Mouse (Mus musculus) liver, embryonic 13.5 days (tissue): ENCODE data around the gene Mr1. TPM values are rescaled to one million over a fixed set of nuclear protein-coding genes. Genes with fewer than 3 reads are reported as not detected.

Experiments
- ATAC-seq: fragments of 200-750 bp; cut with Nextera tagmentation; 2 replicates; pipeline ENCODE4 v1.8.0; 2017; ENCODE audit warnings: low read depth, mild to moderate bottlenecking, moderate number of reproducible peaks, moderate library complexity
- DNase-seq: peaks from one replicate; pipeline ENCODE4 v3.0.0; 2022
- H3K27ac ChIP-seq: fragments of 300-500 bp; sonication (generic); 2 replicates; pipeline ENCODE4 v1.5.1; 2015; ENCODE audit warnings: moderate library complexity, mild to moderate bottlenecking, inconsistent platforms
- H3K27me3 ChIP-seq: fragments of 300-500 bp; sonication (generic); 2 replicates; pipeline ENCODE4 v1.6.1; 2015; ENCODE audit warnings: mild to moderate bottlenecking, inconsistent platforms
- H3K36me3 ChIP-seq: fragments of 300-500 bp; sonication (generic); 2 replicates; pipeline ENCODE4 v1.6.1; 2015; ENCODE audit warnings: mild to moderate bottlenecking, inconsistent platforms
- H3K4me1 ChIP-seq: fragments of 300-500 bp; sonication (generic); replicated peaks from 2 replicates; pipeline ENCODE4 v1.6.1; 2015; ENCODE audit warnings: inconsistent platforms
- H3K4me2 ChIP-seq: fragments of 300-500 bp; sonication (generic); 2 replicates; pipeline ENCODE4 v1.6.1; 2015; ENCODE audit warnings: inconsistent platforms, mild to moderate bottlenecking, moderate library complexity
- H3K4me3 ChIP-seq: fragments of 300-500 bp; sonication (generic); replicated peaks from 2 replicates; pipeline ENCODE4 v1.5.1; 2015; ENCODE audit warnings: mild to moderate bottlenecking, inconsistent platforms
- H3K9ac ChIP-seq: fragments of 300-500 bp; sonication (generic); 2 replicates; pipeline ENCODE4 v1.6.1; 2015; ENCODE audit warnings: mild to moderate bottlenecking, inconsistent platforms
- H3K9me3 ChIP-seq: fragments of 300-500 bp; sonication (generic); replicated peaks from 2 replicates; pipeline ENCODE4 v1.6.1; 2016; ENCODE audit warnings: inconsistent platforms
- WGBS: fragments of 180-500 bp; shearing (Covaris S2); methylation state at CpG from one replicate; pipeline ENCODE4 v1.1.7; 2015; ENCODE audit not compliant: insufficient replicate concordance; 5-methylcytosine and 5-hydroxymethylcytosine counted together
- polyA plus RNA-seq: library from polyadenylated mRNA; unstranded; fragments of >200 nt; fragmentation: Nextera tagmentation; extraction: Ambion mirVana; gene quantifications from 2 replicates; pipeline ENCODE4 v1.2.1, GENCODE M21; 2015

Mr1 gene
- polyA plus RNA-seq, 1 experiment from 2014 or later: 0.37 TPM

GRCm38 (mm10) chr1:155093145-155093791 lies 53.3 kb downstream of the Mr1 start:
- peaks cover 56% of the 10 kb centered on the region for H3K4me1 ChIP-seq
- no peak overlapping the region for H3K4me2 ChIP-seq
- 0 out of 2 replicates have a peak, but pooled peaks cover 5% of the 10 kb centered on the region for H3K27me3 ChIP-seq
- no peaks in the 10 kb centered on the region for H3K36me3 ChIP-seq
- no peak overlapping the region for H3K4me3 ChIP-seq
- 70% methylated on average over 4 of the region's 4 CpGs for WGBS
- DNase-seq (no peak), ATAC-seq (no peak)
- H3K27ac ChIP-seq: no peak overlapping the region
- no peak overlapping the region for H3K9ac ChIP-seq
- no peaks in the 10 kb centered on the region for H3K9me3 ChIP-seq

- DNase-seq (no peak), ATAC-seq (no peak)
- H3K4me1 ChIP-seq: peaks cover 55% of the 10 kb centered on the region
- 0 out of 2 replicates have a peak, but pooled peaks cover 5% of the 10 kb centered on the region for H3K27me3 ChIP-seq
- H3K27ac ChIP-seq: no peak overlapping the region
- H3K9me3 ChIP-seq: no peaks in the 10 kb centered on the region
- H3K4me2 ChIP-seq: no peak overlapping the region
- H3K4me3 ChIP-seq: no peak overlapping the region
- no peaks in the 10 kb centered on the region for H3K36me3 ChIP-seq
- no peak overlapping the region for H3K9ac ChIP-seq
- 46% methylated on average over 14 of the region's 14 CpGs for WGBS
Measured at GRCm38 (mm10) chr1:155091842-155092800, 54.5 kb downstream of the Mr1 start.

GRCm38 (mm10) chr1:155091374-155091841 lies 55.2 kb downstream of the Mr1 start:
- no peak overlapping the region for H3K9ac ChIP-seq
- peaks cover 55% of the 10 kb centered on the region for H3K4me1 ChIP-seq

DNA sequence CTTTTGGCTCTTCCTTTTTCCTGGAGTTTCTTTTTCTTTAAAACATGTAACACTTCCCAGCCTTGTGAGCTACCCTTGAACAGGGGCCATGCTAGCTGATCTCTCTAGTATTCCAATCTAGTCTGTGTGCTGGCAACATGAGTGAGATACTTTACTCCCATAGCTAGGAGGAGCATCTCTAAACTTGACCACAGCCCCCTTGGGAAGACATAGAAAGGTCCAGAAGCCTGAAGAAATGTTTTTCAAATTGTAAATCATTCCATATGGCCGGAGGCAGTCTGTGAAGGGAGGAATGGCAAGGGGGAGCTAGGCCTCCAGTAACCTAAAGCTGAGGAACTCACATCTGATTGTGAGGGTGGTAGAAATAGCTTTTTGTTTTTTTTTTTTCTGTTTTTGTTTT lies 55.9 kb downstream of the Mr1 start:
- no peak overlapping the region for H3K4me3 ChIP-seq
- H3K36me3 ChIP-seq: no peaks in the 10 kb centered on the region
- H3K27ac ChIP-seq: no peak overlapping the region
- WGBS: 49% methylated on average over 1 of the region's 1 CpGs
- peaks cover 56% of the 10 kb centered on the region for H3K4me1 ChIP-seq
- H3K4me2 ChIP-seq: no peak overlapping the region
- H3K9ac ChIP-seq: no peak overlapping the region
- no peaks in the 10 kb centered on the region for H3K9me3 ChIP-seq
- no peak for ATAC-seq
- DNase-seq: no peak
- H3K27me3 ChIP-seq: 0 out of 2 replicates have a peak, but pooled peaks cover 11% of the 10 kb centered on the region

More at GRCm38 (mm10) chr1:155091374-155091841, 55.2 kb downstream of the Mr1 start:
- ATAC-seq (no peak), DNase-seq (no peak)
- H3K4me2 ChIP-seq: no peak overlapping the region
- 0 out of 2 replicates have a peak, but pooled peaks cover 5% of the 10 kb centered on the region for H3K27me3 ChIP-seq
- H3K27ac ChIP-seq: no peak overlapping the region
- 44% methylated on average over 7 of the region's 7 CpGs for WGBS
- H3K9me3 ChIP-seq: no peaks in the 10 kb centered on the region
- H3K4me3 ChIP-seq: no peak overlapping the region
- H3K36me3 ChIP-seq: no peaks in the 10 kb centered on the region

GRCm38 (mm10) chr1:155090327-155090726 lies 56.3 kb downstream of the Mr1 start:
- DNase-seq (no peak), ATAC-seq (no peak)
- 80% methylated on average over 7 of the region's 7 CpGs for WGBS
- H3K36me3 ChIP-seq: no peaks in the 10 kb centered on the region
- no peak overlapping the region for H3K4me2 ChIP-seq
- peaks cover 11% of the 10 kb centered on the region; the same call in 1 of the 2 replicates for H3K27me3 ChIP-seq
- H3K4me3 ChIP-seq: no peak overlapping the region
- H3K9me3 ChIP-seq: no peaks in the 10 kb centered on the region
- H3K4me1 ChIP-seq: peaks cover 55% of the 10 kb centered on the region
- H3K9ac ChIP-seq: no peak overlapping the region
- no peak overlapping the region for H3K27ac ChIP-seq

DNA sequence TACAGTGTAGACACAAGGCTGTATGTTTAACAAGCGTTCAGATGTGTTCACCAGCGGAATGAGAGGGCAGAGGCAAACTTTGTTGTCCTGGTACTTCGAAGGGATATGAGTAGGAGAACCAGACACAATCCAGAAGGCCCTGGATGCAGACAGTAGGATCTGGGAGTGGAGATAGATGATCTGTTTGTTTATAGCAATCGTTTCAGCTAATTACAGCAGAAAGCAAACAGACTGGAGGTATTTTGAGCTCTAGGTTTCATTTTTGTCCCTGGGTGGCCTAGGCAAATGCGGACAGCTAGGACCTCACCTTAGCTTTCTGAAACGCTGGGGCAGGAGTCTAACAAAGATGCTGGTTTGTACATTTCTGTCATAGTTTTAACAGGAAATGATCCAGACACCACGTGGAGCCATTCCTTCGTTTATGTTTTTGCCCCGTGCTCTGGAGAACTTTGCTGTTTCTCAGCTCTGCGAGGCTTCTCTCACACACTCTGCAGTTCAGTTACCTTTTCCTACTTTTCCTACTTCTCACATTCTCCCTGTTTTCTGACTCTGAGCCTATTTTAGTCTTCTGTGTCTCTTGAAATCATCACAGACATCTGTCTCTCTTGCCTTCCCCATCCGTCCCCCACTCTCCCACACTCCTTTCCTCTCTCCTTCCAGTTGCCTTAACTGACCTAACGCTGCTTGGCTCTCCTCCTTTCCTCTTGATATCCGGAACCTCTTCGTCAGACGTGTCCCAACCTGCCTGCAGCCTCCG lies 57.6 kb downstream of the Mr1 start:
- no peak overlapping the region for H3K9ac ChIP-seq
- 52% methylated on average over 16 of the region's 16 CpGs for WGBS
- DNase-seq (no peak), ATAC-seq (no peak)
- peaks cover 65% of the 10 kb centered on the region for H3K4me1 ChIP-seq
- H3K27ac ChIP-seq: no peak overlapping the region
- no peak overlapping the region for H3K4me3 ChIP-seq
- H3K4me2 ChIP-seq: no peak overlapping the region
- peaks cover 18% of the 10 kb centered on the region for H3K27me3 ChIP-seq
- no peaks in the 10 kb centered on the region for H3K9me3 ChIP-seq
- no peaks in the 10 kb centered on the region for H3K36me3 ChIP-seq

GRCm38 (mm10) chr1:155088046-155088445 lies 58.6 kb downstream of the Mr1 start:
- WGBS: 65% methylated on average over 4 of the region's 4 CpGs
- Histone ChIP-seq H3K27ac (no peak overlapping the region), H3K4me2 (no peak overlapping the region), H3K9ac (no peak overlapping the region), H3K4me3 (no peak overlapping the region), H3K27me3 (peaks cover 28% of the 10 kb centered on the region), H3K36me3 (no peaks in the 10 kb centered on the region), H3K9me3 (no peaks in the 10 kb centered on the region), H3K4me1 (peaks cover 70% of the 10 kb centered on the region)
- ATAC-seq (no peak), DNase-seq (no peak)

DNA sequence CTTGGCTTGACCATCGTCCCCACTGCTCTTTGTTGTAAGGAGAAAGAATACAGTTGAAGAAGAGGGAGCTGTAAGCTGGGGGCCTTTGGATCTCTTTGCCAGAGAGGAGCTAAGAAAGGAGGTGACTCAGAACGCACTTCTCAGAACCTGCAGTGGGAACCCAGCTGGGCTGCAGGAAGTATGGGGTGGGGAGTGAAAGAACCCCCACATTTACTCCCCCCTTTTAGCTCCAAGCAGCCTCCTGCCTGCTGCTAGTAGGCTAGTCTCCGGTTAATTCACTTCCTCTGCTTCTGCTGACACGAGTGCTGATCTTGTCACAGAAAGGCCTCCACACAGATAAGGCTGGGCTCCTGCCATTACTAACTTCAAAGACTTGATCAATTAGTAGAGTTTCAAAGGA lies 59.7 kb downstream of the Mr1 start:
- Histone ChIP-seq H3K36me3 (no peaks in the 10 kb centered on the region), H3K27ac (no peak overlapping the region), H3K4me1 (peaks cover 72% of the 10 kb centered on the region), H3K9me3 (no peaks in the 10 kb centered on the region), H3K9ac (no peak overlapping the region), H3K27me3 (peaks cover 39% of the 10 kb centered on the region), H3K4me3 (no peak overlapping the region), H3K4me2 (no peak overlapping the region)
- DNase-seq: no peak
- ATAC-seq: no peak
- 5% methylated on average over 4 of the region's 4 CpGs for WGBS

GRCm38 (mm10) chr1:155086416-155086815 lies 60.2 kb downstream of the Mr1 start:
- no peak overlapping the region for H3K9ac ChIP-seq
- H3K9me3 ChIP-seq: no peaks in the 10 kb centered on the region
- peaks cover 44% of the 10 kb centered on the region for H3K27me3 ChIP-seq
- ATAC-seq (no peak), DNase-seq (no peak)
- H3K4me2 ChIP-seq: no peak overlapping the region
- WGBS: 28% methylated on average over 7 of the region's 7 CpGs
- H3K4me1 ChIP-seq: peaks cover 72% of the 10 kb centered on the region
- H3K27ac ChIP-seq: no peak overlapping the region; the same call in 1 of the 2 replicates
- no peak overlapping the region for H3K4me3 ChIP-seq
- H3K36me3 ChIP-seq: no peaks in the 10 kb centered on the region

GRCm38 (mm10) chr1:155084839-155085238 lies 61.8 kb downstream of the Mr1 start:
- WGBS: 38% methylated on average over 8 of the region's 8 CpGs
- Histone ChIP-seq H3K27me3 (peaks cover 49% of the 10 kb centered on the region), H3K9ac (no peak overlapping the region), H3K36me3 (no peaks in the 10 kb centered on the region), H3K4me3 (no peak overlapping the region), H3K4me2 (no peak overlapping the region), H3K27ac (no peak overlapping the region), H3K9me3 (no peaks in the 10 kb centered on the region), H3K4me1 (peaks cover 68% of the 10 kb centered on the region)
- no peak for ATAC-seq
- no peak for DNase-seq
